Mouse (Mus musculus) neural tube, embryonic 15.5 days (tissue): ENCODE results near the gene A630023A22Rik. TPM values are rescaled to one million over a fixed set of nuclear protein-coding genes. Genes with fewer than 3 reads are reported as not detected.

Experiments used
- ATAC-seq: fragments of 200-750 bp; cut with Nextera tagmentation; 2 replicates; pipeline ENCODE4 v1.8.0; 2017; ENCODE audit warnings: mild to moderate bottlenecking, moderate TSS enrichment, moderate library complexity; ENCODE audit not compliant: low FRiP score
- H3K27ac ChIP-seq: fragments of 300-500 bp; sonication (generic); replicated peaks from 2 replicates; pipeline ENCODE4 v1.5.1; 2015; ENCODE audit warnings: mild to moderate bottlenecking, inconsistent platforms
- H3K27me3 ChIP-seq: fragments of 300-500 bp; sonication (generic); replicated peaks from 2 replicates; pipeline ENCODE4 v1.6.1; 2015; ENCODE audit warnings: inconsistent platforms
- H3K36me3 ChIP-seq: fragments of 300-500 bp; sonication (generic); 2 replicates; pipeline ENCODE4 v1.6.1; 2015; ENCODE audit warnings: inconsistent platforms
- H3K4me1 ChIP-seq: fragments of 300-500 bp; sonication (generic); 2 replicates; pipeline ENCODE4 v1.6.1; 2015; ENCODE audit warnings: inconsistent platforms
- H3K4me2 ChIP-seq: fragments of 300-500 bp; sonication (generic); 2 replicates; pipeline ENCODE4 v1.6.1; 2015; ENCODE audit warnings: inconsistent platforms, mild to moderate bottlenecking, moderate library complexity
- H3K4me3 ChIP-seq: fragments of 300-500 bp; sonication (generic); replicated peaks from 2 replicates; pipeline ENCODE4 v1.5.1; 2015; ENCODE audit warnings: mild to moderate bottlenecking, inconsistent platforms
- H3K9ac ChIP-seq: fragments of 300-500 bp; sonication (generic); replicated peaks from 2 replicates; pipeline ENCODE4 v1.6.1; 2015; ENCODE audit warnings: mild to moderate bottlenecking, inconsistent platforms
- H3K9me3 ChIP-seq: fragments of 300-500 bp; sonication (generic); replicated peaks from 2 replicates; pipeline ENCODE4 v1.6.1; 2016; ENCODE audit warnings: inconsistent platforms
- WGBS: fragments of 180-500 bp; shearing (Covaris S2); methylation state at CpG from one replicate; pipeline ENCODE4 v1.1.7; 2015; ENCODE audit warnings: mixed read lengths; 5-methylcytosine and 5-hydroxymethylcytosine counted together
- polyA plus RNA-seq: library from polyadenylated mRNA; unstranded; fragments of >200 nt; fragmentation: Nextera tagmentation; extraction: Ambion mirVana; gene quantifications from 2 replicates; pipeline ENCODE4 v1.2.1, GENCODE M21; 2015

A630023A22Rik gene
- polyA plus RNA-seq, 1 experiment from 2014 or later = 0.49 TPM

DNA sequence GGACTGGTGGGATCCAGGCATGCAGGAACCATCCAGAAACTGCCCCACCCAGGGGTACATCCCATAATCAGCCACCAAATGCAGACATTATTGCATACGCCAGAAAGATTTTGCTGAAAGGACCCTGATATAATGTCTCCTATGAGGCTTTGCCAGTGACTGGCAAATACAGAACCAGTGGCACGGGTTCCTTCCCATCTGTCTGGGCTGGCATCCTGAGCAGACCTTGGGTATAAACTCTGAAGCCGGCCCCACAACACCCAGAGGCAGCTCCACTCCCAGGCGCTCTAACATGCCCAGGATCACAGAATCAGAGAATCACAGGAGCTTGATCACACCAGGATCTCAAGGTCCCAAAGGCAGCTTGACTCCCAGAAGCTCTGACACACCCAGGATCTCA, 11.8 kb upstream of the A630023A22Rik start:
- Histone ChIP-seq H3K27ac (no peak overlapping the region), H3K27me3 (no peaks in the 10 kb centered on the region), H3K4me1 (no peaks in the 10 kb centered on the region), H3K36me3 (no peaks in the 10 kb centered on the region), H3K9ac (no peak overlapping the region), H3K4me2 (no peak overlapping the region), H3K4me3 (no peak overlapping the region), H3K9me3 (no peaks in the 10 kb centered on the region)
- ATAC-seq = no peak
- 92% methylated on average over 4 of the region's 4 CpGs for WGBS

DNA sequence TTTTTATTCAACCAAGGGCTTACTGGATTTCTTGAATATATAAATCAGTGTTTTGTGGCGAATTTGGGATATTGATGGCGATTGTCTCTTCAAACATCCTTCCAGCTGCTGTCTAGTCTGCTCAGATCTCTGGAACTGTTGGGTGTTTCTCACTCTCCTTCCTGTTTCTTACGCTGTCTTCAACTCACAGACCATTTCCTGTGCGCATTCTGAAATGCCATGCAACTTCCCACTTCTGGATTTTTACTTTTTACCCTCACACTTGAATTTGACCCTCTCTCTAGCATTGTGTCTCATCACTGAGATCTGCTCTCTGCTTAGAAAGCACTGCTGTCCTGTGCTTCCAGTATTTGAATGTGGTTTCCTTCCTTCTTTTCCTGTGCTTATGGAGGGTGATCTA, 5.0 kb upstream of the A630023A22Rik start:
- Histone ChIP-seq H3K4me2 (no peak overlapping the region), H3K27ac (no peak overlapping the region), H3K4me3 (no peak overlapping the region), H3K4me1 (no peaks in the 10 kb centered on the region), H3K27me3 (no peaks in the 10 kb centered on the region), H3K9ac (no peak overlapping the region), H3K36me3 (no peaks in the 10 kb centered on the region), H3K9me3 (no peaks in the 10 kb centered on the region)
- 91% methylated on average over 4 of the region's 4 CpGs for WGBS
- no peak for ATAC-seq

DNA sequence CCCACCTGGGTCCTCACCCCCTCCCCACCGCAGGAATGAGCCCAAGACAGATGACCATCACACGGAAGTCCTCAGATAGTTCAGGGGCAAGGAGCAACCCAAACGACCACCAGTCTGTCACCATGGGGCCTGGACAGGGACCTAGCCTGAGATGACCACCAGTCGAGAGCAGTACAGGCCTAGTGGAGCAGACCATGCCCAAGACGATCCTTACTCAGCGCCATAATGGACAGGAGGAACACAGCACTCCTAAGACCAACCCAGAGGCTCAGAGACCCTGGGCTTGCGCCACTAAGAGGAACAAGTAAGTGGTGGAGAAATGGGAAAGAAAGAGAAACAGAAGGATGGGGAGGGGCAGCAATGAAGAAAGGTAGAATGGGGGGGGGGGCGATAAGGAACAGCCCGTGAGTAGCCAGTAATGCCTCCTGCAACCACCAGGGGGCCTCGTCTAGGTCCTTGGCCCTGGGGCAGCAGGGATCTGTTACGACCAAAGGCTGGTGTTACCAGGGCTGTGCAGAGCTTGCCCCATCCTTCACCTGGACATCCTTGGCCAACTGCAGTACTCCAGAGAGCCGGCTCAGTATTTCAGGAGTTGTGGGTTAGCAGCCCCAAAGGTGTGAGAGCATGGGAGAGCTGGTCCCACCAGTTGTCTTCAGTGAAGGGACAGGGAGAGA, 4.0 kb upstream of the A630023A22Rik start:
- Histone ChIP-seq H3K27me3 (no peaks in the 10 kb centered on the region), H3K9me3 (no peaks in the 10 kb centered on the region), H3K4me1 (no peaks in the 10 kb centered on the region), H3K27ac (no peak overlapping the region), H3K9ac (no peak overlapping the region), H3K36me3 (no peaks in the 10 kb centered on the region), H3K4me2 (no peak overlapping the region), H3K4me3 (no peak overlapping the region)
- no peak for ATAC-seq
- WGBS = 60% methylated on average over 12 of the region's 12 CpGs

DNA sequence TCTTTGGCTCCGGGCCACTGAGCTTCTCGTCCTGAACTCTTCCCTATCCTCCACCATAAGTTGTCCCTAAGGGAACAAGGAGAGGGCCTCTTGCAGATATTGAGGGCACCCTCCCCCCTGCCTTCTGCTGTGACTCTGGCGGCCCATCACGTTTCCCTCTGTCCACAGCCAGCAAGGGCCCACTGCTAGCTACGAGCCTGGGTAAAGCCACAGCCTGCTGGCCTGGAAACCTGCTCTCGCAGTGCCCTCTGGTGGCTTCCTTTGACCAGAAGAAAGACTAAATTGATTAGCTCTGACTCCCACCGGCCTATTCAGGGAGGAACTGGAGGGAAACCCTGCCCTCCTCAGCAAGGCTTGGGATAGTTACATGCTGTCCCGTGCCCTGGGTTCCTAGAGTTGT, 2.3 kb upstream of the A630023A22Rik start:
- Histone ChIP-seq H3K9ac (no peak overlapping the region), H3K27ac (no peak overlapping the region), H3K27me3 (no peaks in the 10 kb centered on the region), H3K36me3 (no peaks in the 10 kb centered on the region), H3K4me3 (no peak overlapping the region), H3K4me1 (no peaks in the 10 kb centered on the region), H3K4me2 (no peak overlapping the region), H3K9me3 (no peaks in the 10 kb centered on the region)
- 23% methylated on average over 8 of the region's 8 CpGs for WGBS
- no peak for ATAC-seq

DNA sequence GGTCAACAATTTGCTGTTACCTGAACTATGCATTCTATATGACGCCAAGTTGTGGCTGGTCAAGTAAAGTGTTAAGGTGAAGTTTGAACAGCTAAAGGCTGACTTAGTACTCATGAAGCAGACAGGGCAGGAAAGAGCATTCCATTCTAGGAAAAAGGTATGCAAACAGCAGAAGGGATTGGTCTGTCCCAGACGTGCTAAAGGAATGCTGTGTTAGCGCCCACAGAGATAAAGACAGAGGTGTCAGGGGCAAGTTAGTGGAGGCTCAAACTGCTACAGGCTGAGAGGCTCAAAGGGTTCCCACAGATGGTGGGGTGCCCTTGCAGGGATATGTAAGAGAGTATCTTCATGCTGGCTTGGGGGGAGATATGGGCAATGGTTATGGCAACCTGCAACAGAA, 1.3 kb upstream of the A630023A22Rik start:
- no peak overlapping the region for H3K27ac ChIP-seq
- H3K4me3 ChIP-seq = no peak overlapping the region
- 89% methylated on average over 3 of the region's 3 CpGs for WGBS
- H3K4me1 ChIP-seq = no peaks in the 10 kb centered on the region
- H3K4me2 ChIP-seq = no peak overlapping the region
- H3K9me3 ChIP-seq = no peaks in the 10 kb centered on the region
- H3K27me3 ChIP-seq = no peaks in the 10 kb centered on the region
- H3K36me3 ChIP-seq = no peaks in the 10 kb centered on the region
- ATAC-seq = no peak
- H3K9ac ChIP-seq = no peak overlapping the region

DNA sequence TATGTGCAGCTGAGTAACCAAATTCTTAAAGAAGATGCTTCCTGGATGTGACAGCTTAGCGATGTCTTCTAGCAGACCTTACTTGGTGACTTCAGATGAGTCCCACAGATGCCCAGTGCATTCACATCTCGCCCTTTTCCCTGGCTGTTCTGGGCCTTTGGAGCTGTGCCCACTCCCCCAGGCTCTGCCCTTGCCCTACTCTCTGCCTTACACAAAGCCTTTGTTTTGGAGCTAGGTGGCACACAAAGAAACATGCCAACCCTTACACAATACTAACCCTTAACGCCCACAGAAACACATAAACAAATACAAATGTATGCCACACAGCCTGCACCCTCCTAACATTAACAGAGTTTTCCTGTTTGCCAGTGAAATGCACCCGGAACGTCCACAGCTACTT, 6.4 kb downstream of the A630023A22Rik start:
- H3K9me3 ChIP-seq = no peaks in the 10 kb centered on the region
- H3K4me2 ChIP-seq = no peak overlapping the region
- no peak for ATAC-seq
- WGBS = 72% methylated on average over 5 of the region's 5 CpGs
- no peak overlapping the region for H3K9ac ChIP-seq
- no peak overlapping the region for H3K4me3 ChIP-seq
- no peaks in the 10 kb centered on the region for H3K27me3 ChIP-seq
- no peaks in the 10 kb centered on the region for H3K4me1 ChIP-seq
- no peaks in the 10 kb centered on the region for H3K36me3 ChIP-seq
- H3K27ac ChIP-seq = no peak overlapping the region

DNA sequence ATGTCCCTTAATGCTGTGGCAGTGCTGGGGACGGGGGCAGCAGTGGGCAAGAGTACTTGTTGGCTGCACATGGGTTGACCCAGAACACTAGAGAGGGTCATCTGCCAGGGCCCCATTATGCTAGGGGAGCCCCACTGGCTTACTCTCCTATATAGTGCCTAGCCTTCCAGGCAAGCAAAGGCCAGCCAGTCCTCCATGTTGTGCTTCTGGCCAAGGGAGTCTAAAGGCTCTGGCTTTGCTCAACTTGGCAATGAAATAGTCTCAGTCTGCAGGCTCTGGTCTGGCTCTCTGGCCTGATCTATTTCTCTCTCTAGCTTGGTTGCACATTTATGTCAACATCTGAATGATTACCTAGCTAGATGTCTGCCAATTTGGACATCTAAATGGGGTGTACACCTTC, 9.7 kb downstream of the A630023A22Rik start:
- 100% methylated on average over 1 of the region's 1 CpGs for WGBS
- Histone ChIP-seq H3K36me3 (no peaks in the 10 kb centered on the region), H3K27ac (no peak overlapping the region), H3K9me3 (no peaks in the 10 kb centered on the region), H3K4me2 (no peak overlapping the region), H3K4me3 (no peak overlapping the region), H3K4me1 (no peaks in the 10 kb centered on the region), H3K27me3 (no peaks in the 10 kb centered on the region), H3K9ac (no peak overlapping the region)
- ATAC-seq = no peak

DNA sequence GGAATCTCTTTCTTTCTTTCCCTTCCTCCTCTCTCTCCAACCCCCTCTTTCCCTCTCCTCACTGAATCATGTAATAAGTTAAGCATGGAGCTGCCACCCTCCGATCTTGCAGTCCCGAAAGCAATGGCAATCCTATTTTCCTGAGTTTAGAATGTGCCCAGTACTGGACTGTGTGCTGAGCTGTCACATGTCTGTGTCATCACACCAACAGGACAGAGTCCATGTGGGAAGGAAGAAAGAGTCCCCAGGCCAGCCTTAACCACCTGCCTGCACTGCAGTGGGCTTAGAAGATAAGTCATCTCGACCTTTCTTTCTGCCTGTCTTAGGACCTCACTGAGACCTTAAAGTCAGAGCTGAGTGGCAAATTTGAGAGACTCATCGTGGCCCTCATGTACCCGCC, 11.1 kb downstream of the A630023A22Rik start:
- Histone ChIP-seq H3K4me2 (no peak overlapping the region), H3K9me3 (no peaks in the 10 kb centered on the region), H3K27me3 (no peaks in the 10 kb centered on the region), H3K4me3 (no peak overlapping the region), H3K36me3 (no peaks in the 10 kb centered on the region), H3K9ac (no peak overlapping the region), H3K4me1 (no peaks in the 10 kb centered on the region), H3K27ac (no peak overlapping the region)
- ATAC-seq = no peak
- 84% methylated on average over 5 of the region's 5 CpGs for WGBS

DNA sequence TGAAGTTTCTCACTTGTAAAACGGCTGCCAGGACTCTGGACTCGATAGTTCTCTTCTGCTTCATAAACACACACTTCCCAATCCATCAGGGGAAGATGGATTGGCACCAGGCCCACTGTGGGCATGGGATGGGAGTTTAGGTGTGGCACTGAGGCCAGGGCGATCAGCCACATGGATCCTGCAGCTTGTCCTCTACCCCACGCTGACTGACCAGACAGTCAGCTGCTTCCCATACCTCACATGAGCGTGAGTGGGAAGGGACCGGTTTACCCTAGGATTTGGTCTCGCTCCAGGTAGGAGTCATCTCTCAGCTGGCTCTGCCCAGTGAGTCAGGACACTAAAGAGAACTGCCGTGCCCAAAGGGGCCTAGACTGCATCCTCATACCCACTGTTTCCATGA, 12.8 kb downstream of the A630023A22Rik start:
- H3K9me3 ChIP-seq = no peaks in the 10 kb centered on the region
- no peak overlapping the region for H3K4me3 ChIP-seq
- H3K4me1 ChIP-seq = no peaks in the 10 kb centered on the region
- H3K27me3 ChIP-seq = no peaks in the 10 kb centered on the region
- no peak for ATAC-seq
- H3K9ac ChIP-seq = no peak overlapping the region
- WGBS = 91% methylated on average over 8 of the region's 8 CpGs
- H3K36me3 ChIP-seq = no peaks in the 10 kb centered on the region
- H3K27ac ChIP-seq = no peak overlapping the region
- H3K4me2 ChIP-seq = no peak overlapping the region

DNA sequence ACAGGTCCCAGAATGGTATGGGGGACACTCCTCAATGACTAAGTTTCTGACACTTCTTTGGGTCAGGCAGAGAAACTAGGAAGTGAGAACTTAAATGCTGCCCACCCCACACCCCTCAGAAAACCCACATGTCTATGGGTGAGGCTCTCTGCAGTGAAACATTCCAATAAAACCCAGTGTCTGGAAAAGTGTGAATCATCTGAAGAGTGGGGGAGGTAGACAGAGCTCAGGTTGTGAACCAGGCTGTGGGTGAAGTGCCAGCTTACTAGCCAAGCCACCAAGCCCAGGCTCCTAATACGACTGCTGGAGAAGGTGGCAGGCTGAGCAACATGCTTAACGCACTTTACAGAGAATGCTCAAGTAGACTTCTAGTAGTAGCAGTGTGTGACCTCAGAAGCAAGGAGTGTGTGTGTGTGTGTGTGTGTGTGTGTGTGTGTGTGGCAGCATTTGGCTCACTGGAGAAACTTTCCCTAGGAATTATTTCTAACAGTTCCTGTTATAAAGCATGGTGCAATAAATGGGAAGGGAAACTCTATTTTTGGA, 14.6 kb downstream of the A630023A22Rik start:
- WGBS = 88% methylated on average over 2 of the region's 2 CpGs
- no peak overlapping the region for H3K4me2 ChIP-seq

DNA sequence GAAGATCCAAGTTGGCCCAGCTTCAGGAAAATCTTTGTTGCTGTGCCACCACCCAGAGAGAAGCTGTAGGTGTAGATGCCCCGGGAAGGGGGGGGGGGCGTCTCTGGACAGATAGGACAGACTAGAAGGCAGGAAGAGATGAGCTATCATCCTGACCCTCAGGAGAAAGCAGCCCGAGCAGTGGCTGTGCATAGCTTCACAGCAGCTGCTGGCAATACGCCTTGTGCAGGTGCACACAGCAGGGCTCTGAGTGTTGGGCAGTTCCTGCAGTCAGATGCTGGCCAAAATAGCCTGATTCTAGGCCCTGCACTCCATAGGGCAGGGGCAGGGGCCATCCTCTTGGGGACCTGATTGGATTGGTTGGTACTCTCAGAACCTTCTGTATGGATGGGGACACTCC, 15.7 kb downstream of the A630023A22Rik start:
- no peak for ATAC-seq
- Histone ChIP-seq H3K27me3 (no peaks in the 10 kb centered on the region), H3K27ac (no peak overlapping the region), H3K9ac (no peak overlapping the region), H3K4me2 (no peak overlapping the region), H3K9me3 (no peaks in the 10 kb centered on the region), H3K4me3 (no peak overlapping the region), H3K36me3 (no peaks in the 10 kb centered on the region), H3K4me1 (no peaks in the 10 kb centered on the region)
- 71% methylated on average over 4 of the region's 4 CpGs for WGBS

More for the DNA sequence above, 14.6 kb downstream of the A630023A22Rik start:
- Histone ChIP-seq H3K27me3 (no peaks in the 10 kb centered on the region), H3K9me3 (no peaks in the 10 kb centered on the region), H3K36me3 (no peaks in the 10 kb centered on the region), H3K27ac (no peak overlapping the region), H3K4me1 (no peaks in the 10 kb centered on the region), H3K4me3 (no peak overlapping the region), H3K9ac (no peak overlapping the region)
- ATAC-seq = no peak

DNA sequence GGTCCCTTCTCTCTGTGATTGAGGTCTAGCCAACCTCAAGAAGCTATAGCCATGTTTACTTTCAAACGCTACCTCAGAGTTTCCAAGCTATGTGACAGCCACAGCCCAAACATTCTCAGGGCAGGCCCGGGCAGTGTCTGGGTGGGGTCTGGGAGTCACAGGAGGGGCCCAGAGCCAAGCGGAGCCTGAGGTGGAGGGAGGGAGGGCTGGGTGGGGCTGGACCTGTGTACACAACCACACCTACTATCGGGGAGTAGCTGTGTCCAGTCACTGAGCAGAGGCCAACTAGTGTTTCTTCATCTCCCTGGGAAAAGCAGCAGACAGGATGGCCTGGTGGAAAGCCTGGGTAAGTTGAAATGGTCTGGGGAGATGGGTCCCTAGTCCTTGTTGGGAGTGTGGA, 16.8 kb downstream of the A630023A22Rik start, which contains the start of gene Anxa8:
Gene Anxa8, plus strand, starts transcription at position 251 of the 400 bp plus-strand sequence.
- Histone ChIP-seq H3K9ac (no peak within 1 kb of the TSS), H3K27me3 (no peaks in the 10 kb centered on the region), H3K4me1 (no peaks in the 10 kb centered on the region), H3K9me3 (no peaks in the 10 kb centered on the region), H3K36me3 (no peaks in the 10 kb centered on the region), H3K27ac (no peak within 1 kb of the TSS), H3K4me2 (no peak within 1 kb of the TSS), H3K4me3 (no peak within 1 kb of the TSS)
- 76% methylated on average over 4 of the region's 4 CpGs for WGBS
- ATAC-seq = no peak
